Mouse (Mus musculus) embryonic facial prominence, embryonic 11.5 days (tissue): ENCODE data around the gene Ankdd1a. TPM values are rescaled to one million over a fixed set of nuclear protein-coding genes. Genes with fewer than 3 reads are reported as not detected.

Experiments
- ATAC-seq: fragments of 200-750 bp; cut with Nextera tagmentation; replicated peaks from 2 replicates; pipeline ENCODE4 v1.8.0; 2017; ENCODE audit warnings: low read depth; ENCODE audit not compliant: insufficient number of reproducible peaks, low FRiP score, low TSS enrichment
- DNase-seq: peaks from one replicate; pipeline ENCODE4 v3.0.0-alpha.2; 2015; ENCODE audit warnings: low spot score
- H3K27ac ChIP-seq: fragments of 300-500 bp; sonication (generic); replicated peaks from 2 replicates; pipeline ENCODE4 v1.5.1; 2014; ENCODE audit warnings: mild to moderate bottlenecking, low read depth, low read length, control low read depth
- H3K27me3 ChIP-seq: fragments of 300-500 bp; sonication (generic); 2 replicates; pipeline ENCODE4 v1.6.1; 2014; ENCODE audit warnings: mild to moderate bottlenecking, low read length, moderate library complexity, mixed read lengths; ENCODE audit not compliant: control insufficient read depth, insufficient read depth
- H3K36me3 ChIP-seq: fragments of 300-500 bp; sonication (generic); replicated peaks from 2 replicates; pipeline ENCODE4 v1.6.1; 2014; ENCODE audit warnings: low read depth, mild to moderate bottlenecking, low read length, moderate library complexity, mixed read lengths; ENCODE audit not compliant: control insufficient read depth, insufficient read depth
- H3K4me1 ChIP-seq: fragments of 300-500 bp; sonication (generic); 2 replicates; pipeline ENCODE4 v1.6.1; 2014; ENCODE audit warnings: low read length, mixed read lengths; ENCODE audit not compliant: control insufficient read depth, insufficient read depth
- H3K4me2 ChIP-seq: fragments of 300-500 bp; sonication (generic); 2 replicates; pipeline ENCODE4 v1.6.1; 2014; ENCODE audit warnings: low read depth, mild to moderate bottlenecking, control low read depth, low read length, moderate library complexity
- H3K4me3 ChIP-seq: fragments of 300-500 bp; sonication (generic); 2 replicates; pipeline ENCODE4 v1.5.1; 2014; ENCODE audit warnings: low read depth, low read length, control low read depth
- H3K9ac ChIP-seq: fragments of 300-500 bp; sonication (generic); replicated peaks from 2 replicates; pipeline ENCODE4 v1.6.1; 2014; ENCODE audit warnings: mild to moderate bottlenecking, control low read depth, low read length
- H3K9me3 ChIP-seq: fragments of 300-500 bp; sonication (generic); replicated peaks from 2 replicates; pipeline ENCODE4 v1.6.1; 2016; ENCODE audit warnings: mild to moderate bottlenecking, low read length, inconsistent platforms, mixed read lengths; ENCODE audit not compliant: control insufficient read depth
- WGBS: fragments of 180-500 bp; shearing (Covaris S2); extraction: QIAGEN DNeasy Blood & Tissue Kit; methylation state at CpG from one replicate; pipeline ENCODE4 v1.1.7; 2014; 5-methylcytosine and 5-hydroxymethylcytosine counted together
- polyA plus RNA-seq: library from polyadenylated mRNA; unstranded; fragments of >200 nt; fragmentation: Nextera tagmentation; extraction: Ambion mirVana; gene quantifications from 2 replicates; pipeline ENCODE4 v1.2.1, GENCODE M21; 2014

The Ankdd1a gene
- polyA plus RNA-seq, 1 experiment from 2014 or later, result not detected

GRCm38 (mm10) chr9:65514431-65514830, 5.6 kb downstream of the Ankdd1a start:
- H3K36me3 ChIP-seq, result no peaks in the 10 kb centered on the region
- WGBS, result 76% methylated on average over 8 of the region's 8 CpGs
- DNase-seq (no peak), ATAC-seq (no peak)
- H3K4me3 ChIP-seq, result no peak overlapping the region
- no peaks in the 10 kb centered on the region for H3K27me3 ChIP-seq
- no peak overlapping the region for H3K4me2 ChIP-seq
- no peak overlapping the region for H3K9ac ChIP-seq
- no peak overlapping the region for H3K27ac ChIP-seq
- no peaks in the 10 kb centered on the region for H3K4me1 ChIP-seq
- no peaks in the 10 kb centered on the region for H3K9me3 ChIP-seq

- no peak overlapping the region for H3K4me3 ChIP-seq
- 91% methylated on average over 3 of the region's 3 CpGs for WGBS
- H3K27me3 ChIP-seq, result no peaks in the 10 kb centered on the region
- no peaks in the 10 kb centered on the region for H3K4me1 ChIP-seq
- no peak overlapping the region for H3K27ac ChIP-seq
- no peak overlapping the region for H3K9ac ChIP-seq
- no peaks in the 10 kb centered on the region for H3K9me3 ChIP-seq
- no peaks in the 10 kb centered on the region for H3K36me3 ChIP-seq
- ATAC-seq (no peak), DNase-seq (no peak)
- H3K4me2 ChIP-seq, result no peak overlapping the region
Measured at GRCm38 (mm10) chr9:65512520-65512919, 7.5 kb downstream of the Ankdd1a start.

- no peak overlapping the region for H3K9ac ChIP-seq
- no peak overlapping the region for H3K27ac ChIP-seq
- 79% methylated on average over 7 of the region's 7 CpGs for WGBS
- H3K27me3 ChIP-seq, result no peaks in the 10 kb centered on the region
- DNase-seq (no peak), ATAC-seq (no peak)
- no peaks in the 10 kb centered on the region for H3K4me1 ChIP-seq
- H3K4me3 ChIP-seq, result no peak overlapping the region
- no peaks in the 10 kb centered on the region for H3K36me3 ChIP-seq
- H3K4me2 ChIP-seq, result no peak overlapping the region
- H3K9me3 ChIP-seq, result no peaks in the 10 kb centered on the region
Measured at GRCm38 (mm10) chr9:65508449-65508848, 11.5 kb downstream of the Ankdd1a start.

GRCm38 (mm10) chr9:65502721-65503505, 17.1 kb downstream of the Ankdd1a start:
- ATAC-seq (no peak), DNase-seq (peak; percentile 28)
- no peak overlapping the region for H3K4me2 ChIP-seq
- no peak overlapping the region for H3K4me3 ChIP-seq
- no peaks in the 10 kb centered on the region for H3K9me3 ChIP-seq
- no peaks in the 10 kb centered on the region for H3K27me3 ChIP-seq
- no peaks in the 10 kb centered on the region for H3K36me3 ChIP-seq
- H3K27ac ChIP-seq, result no peak overlapping the region
- no peak overlapping the region for H3K9ac ChIP-seq
- H3K4me1 ChIP-seq, result no peaks in the 10 kb centered on the region
- 69% methylated on average over 21 of the region's 21 CpGs for WGBS

- ATAC-seq (no peak), DNase-seq (peak; percentile 60)
- no peak overlapping the region for H3K4me3 ChIP-seq
- H3K36me3 ChIP-seq, result no peaks in the 10 kb centered on the region
- no peaks in the 10 kb centered on the region for H3K9me3 ChIP-seq
- H3K27me3 ChIP-seq, result no peaks in the 10 kb centered on the region
- H3K4me2 ChIP-seq, result no peak overlapping the region
- H3K9ac ChIP-seq, result no peak overlapping the region
- no peaks in the 10 kb centered on the region for H3K4me1 ChIP-seq
- 64% methylated on average over 8 of the region's 8 CpGs for WGBS
- H3K27ac ChIP-seq, result no peak overlapping the region
Measured at GRCm38 (mm10) chr9:65502146-65502545, 17.8 kb downstream of the Ankdd1a start.

GRCm38 (mm10) chr9:65492851-65493250, 27.1 kb downstream of the Ankdd1a start:
- no peak for ATAC-seq
- no peak for DNase-seq
- H3K9me3 ChIP-seq, result no peaks in the 10 kb centered on the region
- WGBS, result 88% methylated on average over 4 of the region's 4 CpGs
- H3K4me3 ChIP-seq, result no peak overlapping the region
- no peak overlapping the region for H3K4me2 ChIP-seq
- no peak overlapping the region for H3K9ac ChIP-seq
- H3K4me1 ChIP-seq, result no peaks in the 10 kb centered on the region
- no peaks in the 10 kb centered on the region for H3K27me3 ChIP-seq
- H3K36me3 ChIP-seq, result no peaks in the 10 kb centered on the region
- no peak overlapping the region for H3K27ac ChIP-seq

- no peak overlapping the region for H3K9ac ChIP-seq
- WGBS, result 88% methylated on average over 2 of the region's 2 CpGs
- H3K4me1 ChIP-seq, result no peaks in the 10 kb centered on the region
- DNase-seq, result no peak
- no peak overlapping the region for H3K4me2 ChIP-seq
- H3K27ac ChIP-seq, result no peak overlapping the region
- H3K27me3 ChIP-seq, result no peaks in the 10 kb centered on the region
- no peak overlapping the region for H3K4me3 ChIP-seq
- no peak for ATAC-seq
- no peaks in the 10 kb centered on the region for H3K9me3 ChIP-seq
- no peaks in the 10 kb centered on the region for H3K36me3 ChIP-seq
Measured at GRCm38 (mm10) chr9:65492351-65492750, 27.6 kb downstream of the Ankdd1a start.

GRCm38 (mm10) chr9:65491476-65491875, 28.5 kb downstream of the Ankdd1a start:
- ATAC-seq (no peak), DNase-seq (no peak)
- Histone ChIP-seq H3K27ac (no peak overlapping the region), H3K36me3 (no peaks in the 10 kb centered on the region), H3K27me3 (no peaks in the 10 kb centered on the region), H3K4me1 (no peaks in the 10 kb centered on the region), H3K9ac (no peak overlapping the region), H3K4me2 (no peak overlapping the region), H3K4me3 (no peak overlapping the region), H3K9me3 (no peaks in the 10 kb centered on the region)
- WGBS, result 88% methylated on average over 3 of the region's 3 CpGs
